Mouse (Mus musculus) hindbrain, postnatal 0 days (tissue): ENCODE results near the gene Col4a1. TPM values are rescaled to one million over a fixed set of nuclear protein-coding genes. Genes with fewer than 3 reads are reported as not detected.
A peak's percentile ranks its signal among the peaks of the same experiment; 100 is the strongest.

Experiments
- ATAC-seq: fragments of 200-750 bp; cut with Nextera tagmentation; 2 replicates; pipeline ENCODE4 v1.8.0; 2017; ENCODE audit warnings: mild to moderate bottlenecking, moderate TSS enrichment, moderate library complexity
- DNase-seq: peaks from one replicate; pipeline ENCODE4 v3.0.0-alpha.2; 2015; ENCODE audit warnings: low spot score
- H3K27ac ChIP-seq: fragments of 300-500 bp; sonication (generic); 2 replicates; pipeline ENCODE4 v1.5.1; 2014; ENCODE audit warnings: mild to moderate bottlenecking
- H3K27me3 ChIP-seq: fragments of 300-500 bp; sonication (generic); 2 replicates; pipeline ENCODE4 v1.6.1; 2014; ENCODE audit warnings: low read length, mixed read lengths; ENCODE audit not compliant: insufficient read depth
- H3K36me3 ChIP-seq: fragments of 300-500 bp; sonication (generic); 2 replicates; pipeline ENCODE4 v1.6.1; 2014; ENCODE audit warnings: low read length, mixed read lengths; ENCODE audit not compliant: insufficient read depth
- H3K4me1 ChIP-seq: fragments of 300-500 bp; sonication (generic); 2 replicates; pipeline ENCODE4 v1.6.1; 2014; ENCODE audit warnings: antibody characterized with exemption, low read length, mixed read lengths; ENCODE audit not compliant: insufficient read depth
- H3K4me2 ChIP-seq: fragments of 300-500 bp; sonication (generic); 2 replicates; pipeline ENCODE4 v1.6.1; 2014; ENCODE audit warnings: low read depth, mild to moderate bottlenecking, low read length, moderate library complexity, mixed read lengths
- H3K4me3 ChIP-seq: fragments of 300-500 bp; sonication (generic); 2 replicates; pipeline ENCODE4 v1.5.1; 2014; ENCODE audit warnings: low read length
- H3K9ac ChIP-seq: fragments of 300-500 bp; sonication (generic); replicated peaks from 2 replicates; pipeline ENCODE4 v1.6.1; 2014; ENCODE audit warnings: mild to moderate bottlenecking, low read length, moderate library complexity, mixed read lengths
- H3K9me3 ChIP-seq: fragments of 300-500 bp; sonication (generic); 2 replicates; pipeline ENCODE4 v1.6.1; 2016; ENCODE audit warnings: low read length, mixed read lengths
- CTCF ChIP-seq: IDR thresholded peaks from 2 replicates; pipeline ENCODE4 v1.5.1; 2016; ENCODE audit warnings: antibody characterized with exemption, control low read depth, low read depth
- WGBS: fragments of 180-500 bp; shearing (Covaris S2); extraction: QIAGEN DNeasy Blood & Tissue Kit; methylation state at CpG from one replicate; pipeline ENCODE4 v1.1.7; 2014; 5-methylcytosine and 5-hydroxymethylcytosine counted together
- polyA plus RNA-seq: library from polyadenylated mRNA; unstranded; fragments of >200 nt; fragmentation: Nextera tagmentation; extraction: Ambion mirVana; gene quantifications from 2 replicates; pipeline ENCODE4 v1.2.1, GENCODE M21; 2015
- total RNA-seq: library from RNA; depleted of rRNA; stranded (reverse); fragments of >200 nt; gene quantifications from 2 replicates; pipeline ENCODE4 v1.2.3, GENCODE M21; 2014

The Col4a1 gene
- total and polyA plus RNA-seq, 2 experiments from 2014 or later: 46.4 to 203 TPM

DNA sequence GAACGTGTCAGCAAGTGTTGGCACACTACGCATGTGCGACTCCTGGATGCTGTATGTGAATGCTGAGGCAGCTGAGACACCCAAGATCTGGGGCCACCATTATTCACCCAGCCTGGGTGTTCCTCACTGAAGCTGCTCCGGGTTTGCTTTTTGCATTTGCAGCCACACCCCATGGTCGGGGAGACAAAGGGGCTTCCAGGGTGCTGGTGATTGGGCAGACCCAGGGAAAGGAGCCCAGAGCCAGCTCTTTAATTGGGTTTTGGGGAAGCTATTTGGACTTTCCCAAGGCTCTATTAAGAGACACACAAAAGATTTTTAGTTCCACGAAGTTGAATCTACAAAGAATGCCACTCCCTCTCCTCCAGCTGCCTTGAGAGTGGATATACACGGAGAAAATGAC is 85.2 kb downstream of the Col4a1 start:
- Histone ChIP-seq H3K4me3 (no peak overlapping the region), H3K4me1 (no peaks in the 10 kb centered on the region), H3K36me3 (0 out of 2 replicates have a peak, but pooled peaks cover 8% of the 10 kb centered on the region), H3K9ac (no peak overlapping the region), H3K9me3 (no peaks in the 10 kb centered on the region), H3K27me3 (no peaks in the 10 kb centered on the region), H3K4me2 (no peak overlapping the region), H3K27ac (no peak overlapping the region)
- ATAC-seq: no peak
- WGBS: 41% methylated on average over 7 of the region's 7 CpGs
- no peak for TF ChIP-seq CTCF
- no peak for DNase-seq

DNA sequence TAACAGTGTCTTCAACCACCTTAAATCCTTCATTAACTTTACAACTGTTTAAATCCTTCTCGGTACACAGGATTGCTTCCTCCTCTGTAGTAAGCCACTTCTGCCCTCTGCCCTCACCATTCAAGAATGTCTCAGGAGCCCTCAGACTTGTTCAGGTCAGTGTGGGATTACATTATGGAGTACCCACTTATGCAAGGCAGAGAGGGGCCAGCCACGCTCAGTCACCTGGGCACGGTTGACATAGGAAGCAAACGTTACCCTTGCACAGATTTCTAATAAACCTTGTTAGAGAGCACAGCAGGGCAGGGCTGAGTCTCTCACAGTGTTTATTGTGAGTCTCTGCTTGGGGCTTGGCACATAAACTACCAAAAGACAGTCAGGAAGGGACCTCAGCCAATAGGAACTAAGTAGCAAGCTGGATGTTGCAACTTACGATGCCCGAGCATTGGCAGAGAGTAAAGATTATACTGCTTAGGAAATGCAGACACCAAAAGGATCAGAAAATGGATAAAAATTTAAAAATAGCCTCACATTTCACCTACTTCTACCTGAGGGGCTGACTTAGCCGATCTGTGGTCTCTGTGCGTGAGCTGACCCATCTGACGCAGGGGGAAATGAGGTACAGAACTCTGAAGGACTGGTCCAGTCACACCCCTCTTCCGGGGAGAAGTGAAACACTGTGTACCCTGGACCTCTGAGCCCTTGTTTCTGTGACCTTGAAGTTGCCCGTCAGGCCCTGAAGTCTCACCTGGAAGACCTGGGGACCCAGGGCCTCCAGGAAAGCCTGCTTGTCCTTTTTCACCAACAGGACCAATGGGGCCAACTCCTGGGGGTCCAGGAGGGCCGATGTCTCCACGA is 86.8 kb downstream of the Col4a1 start:
- Histone ChIP-seq H3K4me2 (no peak overlapping the region), H3K9ac (no peak overlapping the region), H3K4me3 (no peak overlapping the region), H3K27me3 (no peaks in the 10 kb centered on the region), H3K9me3 (no peaks in the 10 kb centered on the region), H3K4me1 (no peaks in the 10 kb centered on the region), H3K36me3 (0 out of 2 replicates have a peak, but pooled peaks cover 8% of the 10 kb centered on the region), H3K27ac (no peak overlapping the region)
- no peak for TF ChIP-seq CTCF
- WGBS: 71% methylated on average over 13 of the region's 13 CpGs
- no peak for ATAC-seq
- no peak for DNase-seq

- Histone ChIP-seq H3K9me3 (no peaks in the 10 kb centered on the region), H3K4me3 (no peak overlapping the region), H3K27me3 (no peaks in the 10 kb centered on the region), H3K4me2 (no peak overlapping the region), H3K36me3 (0 out of 2 replicates have a peak, but pooled peaks cover 8% of the 10 kb centered on the region), H3K4me1 (no peaks in the 10 kb centered on the region), H3K9ac (no peak overlapping the region), H3K27ac (no peak overlapping the region)
- no peak for TF ChIP-seq CTCF
- 77% methylated on average over 7 of the region's 7 CpGs for WGBS
- DNase-seq: no peak
- no peak for ATAC-seq
Measured at GRCm38 (mm10) chr8:11224178-11224577, 88.4 kb downstream of the Col4a1 start.

DNA sequence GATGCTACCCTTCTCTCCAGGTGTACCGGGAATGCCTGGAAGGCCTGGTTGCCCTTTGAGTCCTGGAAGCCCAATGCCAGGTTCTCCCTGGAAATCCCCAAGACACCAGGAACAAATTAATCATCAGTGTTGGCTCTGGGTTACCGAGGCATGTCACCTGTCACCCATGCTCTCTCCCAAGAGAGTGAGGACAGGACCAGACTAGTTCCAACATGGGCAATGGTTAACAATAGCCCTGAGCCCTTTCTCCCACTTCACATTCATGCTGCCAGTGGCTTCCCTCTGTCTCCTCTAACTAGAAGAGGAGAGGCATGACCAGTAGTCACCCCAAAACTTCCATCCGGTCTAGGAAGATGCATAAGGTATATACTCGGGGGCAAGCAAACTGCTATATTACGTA is 91.3 kb downstream of the Col4a1 start:
- H3K4me1 ChIP-seq: no peaks in the 10 kb centered on the region
- ATAC-seq (no peak), DNase-seq (no peak)
- H3K36me3 ChIP-seq: 0 out of 2 replicates have a peak, but pooled peaks cover 8% of the 10 kb centered on the region
- TF ChIP-seq CTCF: no peak
- H3K9me3 ChIP-seq: no peaks in the 10 kb centered on the region
- no peak overlapping the region for H3K4me2 ChIP-seq
- H3K4me3 ChIP-seq: no peak overlapping the region
- no peak overlapping the region for H3K27ac ChIP-seq
- WGBS: 85% methylated on average over 5 of the region's 5 CpGs
- H3K9ac ChIP-seq: no peak overlapping the region
- H3K27me3 ChIP-seq: no peaks in the 10 kb centered on the region

DNA sequence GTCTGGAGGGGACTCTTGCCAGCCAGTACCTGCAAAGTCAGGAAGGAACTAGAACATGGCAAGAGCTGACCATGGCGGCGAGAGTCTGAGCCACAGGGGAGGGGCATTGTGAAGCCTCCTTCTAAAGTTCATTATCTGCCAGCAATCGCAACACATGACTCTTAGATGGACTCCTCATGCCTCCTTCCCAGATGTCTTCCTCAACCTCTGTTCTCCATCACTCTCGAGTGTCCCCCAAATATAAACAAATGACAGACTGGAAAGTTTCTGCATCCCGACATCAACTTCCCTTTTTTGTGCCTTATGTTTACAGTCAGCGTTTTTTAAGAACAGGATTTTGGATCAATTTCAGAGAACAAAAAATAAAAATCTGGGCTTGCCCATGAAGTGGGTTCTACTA is 93.3 kb downstream of the Col4a1 start:
- ATAC-seq (no peak), DNase-seq (no peak)
- Histone ChIP-seq H3K4me1 (no peaks in the 10 kb centered on the region), H3K4me2 (no peak overlapping the region), H3K9me3 (no peaks in the 10 kb centered on the region), H3K27me3 (no peaks in the 10 kb centered on the region), H3K4me3 (no peak overlapping the region), H3K36me3 (0 out of 2 replicates have a peak, but pooled peaks cover 8% of the 10 kb centered on the region), H3K27ac (no peak overlapping the region), H3K9ac (no peak overlapping the region)
- TF ChIP-seq CTCF: no peak
- WGBS: 85% methylated on average over 6 of the region's 6 CpGs

DNA sequence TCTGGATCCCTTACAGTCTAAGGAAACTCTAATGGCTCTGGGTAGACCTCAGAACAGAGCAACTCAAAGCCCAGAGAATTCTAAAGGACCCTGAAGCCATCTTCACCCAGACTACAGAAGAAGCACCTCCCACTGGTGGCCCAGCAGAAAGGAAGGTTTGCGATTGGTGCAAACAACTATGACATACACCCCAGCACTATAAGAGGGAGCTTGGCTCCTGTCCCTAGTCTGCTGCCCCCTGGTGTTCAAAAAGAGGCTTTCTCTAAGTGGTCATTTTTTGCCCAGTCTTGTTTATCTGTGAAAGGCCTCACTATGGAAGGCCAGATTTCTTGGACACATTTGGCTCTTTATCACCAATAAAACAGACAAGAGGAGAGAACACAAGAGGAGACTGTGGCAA is 97.4 kb downstream of the Col4a1 start:
- Histone ChIP-seq H3K4me2 (no peak overlapping the region), H3K27me3 (no peaks in the 10 kb centered on the region), H3K4me1 (no peaks in the 10 kb centered on the region), H3K9me3 (no peaks in the 10 kb centered on the region), H3K27ac (no peak overlapping the region), H3K4me3 (no peak overlapping the region), H3K9ac (no peak overlapping the region), H3K36me3 (0 out of 2 replicates have a peak, but pooled peaks cover 3% of the 10 kb centered on the region)
- WGBS: 33% methylated on average over 1 of the region's 1 CpGs
- DNase-seq (peak; percentile 80), ATAC-seq (peak; percentile 91)
- TF ChIP-seq CTCF: peak; percentile 86

DNA sequence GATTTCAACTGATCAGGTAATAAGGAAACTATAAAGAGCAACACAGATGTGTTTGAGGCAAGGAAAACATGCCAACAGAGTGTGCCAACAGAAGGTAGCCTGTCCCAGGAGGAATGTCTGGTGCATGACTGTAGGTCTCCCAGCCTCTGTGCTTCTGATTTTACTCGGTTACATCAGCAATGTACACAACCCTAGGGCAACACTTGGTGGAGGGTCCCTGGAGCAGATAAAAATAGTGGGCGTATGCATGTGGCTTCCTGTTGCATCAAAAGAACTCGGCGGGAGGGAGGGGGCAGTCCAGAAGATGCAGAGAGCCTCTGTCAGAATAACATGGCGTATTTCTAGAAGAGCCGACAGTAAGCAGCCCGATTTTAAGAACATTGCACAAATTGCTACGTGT is 106.1 kb downstream of the Col4a1 start:
- Histone ChIP-seq H3K27me3 (no peaks in the 10 kb centered on the region), H3K27ac (no peak overlapping the region), H3K9me3 (no peaks in the 10 kb centered on the region), H3K4me1 (no peaks in the 10 kb centered on the region), H3K36me3 (no peaks in the 10 kb centered on the region), H3K4me3 (no peak overlapping the region), H3K9ac (no peak overlapping the region), H3K4me2 (no peak overlapping the region)
- ATAC-seq (no peak), DNase-seq (no peak)
- TF ChIP-seq CTCF: no peak
- WGBS: 72% methylated on average over 8 of the region's 8 CpGs
